Mouse (Mus musculus): ENCODE results near the gene Aco2. TPM values are rescaled to one million over a fixed set of nuclear protein-coding genes. Genes with fewer than 3 reads are reported as not detected.
"Not testable (repeated sequence)": the region's sequence is repeated elsewhere in the genome, so short reads cannot be mapped to it uniquely, and the experiment has no call there.

The Aco2 gene
- total RNA-seq, 2 experiments from 2014 or later: 420 to 427 TPM

- no peak; the same call in 1 of the 2 replicates for TF ChIP-seq CTCF (IDR thresholded peaks at IDR 0.05)
- no peak for DNase-seq (ENCODE audit: extremely low spot score in 1 of 2, low spot score in 2 of 2)
- Histone ChIP-seq H3K4me3 (no peak overlapping the region), H3K27ac (peak overlapping the region; percentile 40; the same call in 1 of the 2 replicates)
- intact Hi-C loops (cut with DNase I): no loop called here
These were observed 14.9 kb downstream of the Aco2 start for GRCm38 (mm10) chr15:81886795-81887550.

- DNase-seq (ENCODE audit: extremely low spot score in 1 of 2, low spot score in 2 of 2): no peak
- intact Hi-C loops (cut with DNase I): no loop called here
- Histone ChIP-seq H3K4me3 (no peak overlapping the region), H3K27ac (no peak overlapping the region; the same call in 1 of the 2 replicates)
- no peak for TF ChIP-seq CTCF (IDR thresholded peaks at IDR 0.05)
These were observed 17.1 kb downstream of the Aco2 start for GRCm38 (mm10) chr15:81889175-81889574.

- peak in 1 of 2 experiments; percentile 42 for DNase-seq (ENCODE audit: extremely low spot score in 1 of 2, low spot score in 2 of 2)
- intact Hi-C loops (cut with DNase I): no loop called here
- H3K27ac ChIP-seq: peak overlapping the region; percentile 81
These were observed 19.2 kb downstream of the Aco2 start for GRCm38 (mm10) chr15:81891140-81891802.

GRCm38 (mm10) chr15:81891822-81892580, 19.9 kb downstream of the Aco2 start:
- Histone ChIP-seq H3K4me3 (no peak overlapping the region), H3K27ac (peak overlapping the region; percentile 73)
- TF ChIP-seq CTCF (IDR thresholded peaks at IDR 0.05): no peak
- intact Hi-C loops (cut with DNase I): no loop called here
- DNase-seq (ENCODE audit: extremely low spot score in 1 of 2, low spot score in 2 of 2): no peak

More at GRCm38 (mm10) chr15:81891140-81891802, 19.2 kb downstream of the Aco2 start:
- no peak overlapping the region for H3K4me3 ChIP-seq
- no peak for TF ChIP-seq CTCF (IDR thresholded peaks at IDR 0.05)

GRCm38 (mm10) chr15:81894002-81894401, 21.9 kb downstream of the Aco2 start:
- DNase-seq (ENCODE audit: extremely low spot score in 1 of 2, low spot score in 2 of 2): no peak
- Histone ChIP-seq H3K4me3 (no peak overlapping the region), H3K27ac (no peak overlapping the region)
- intact Hi-C loops (cut with DNase I): no loop called here
- TF ChIP-seq CTCF (IDR thresholded peaks at IDR 0.05): no peak

- no peak for TF ChIP-seq CTCF (IDR thresholded peaks at IDR 0.05)
- no peak for DNase-seq (ENCODE audit: extremely low spot score in 1 of 2, low spot score in 2 of 2)
- Histone ChIP-seq H3K27ac (peak overlapping the region; percentile 76), H3K4me3 (no peak overlapping the region)
- intact Hi-C loops (cut with DNase I): no loop called here
These were observed 24.3 kb downstream of the Aco2 start for GRCm38 (mm10) chr15:81896407-81896806.

GRCm38 (mm10) chr15:81897607-81898285, 25.6 kb downstream of the Aco2 start:
- Histone ChIP-seq H3K4me3 (no peak overlapping the region), H3K27ac (peak overlapping the region; percentile 3; the same call in 1 of the 2 replicates)
- no peak for DNase-seq (ENCODE audit: extremely low spot score in 1 of 2, low spot score in 2 of 2)
- no peak for TF ChIP-seq CTCF (IDR thresholded peaks at IDR 0.05)
- intact Hi-C loops (cut with DNase I): no loop called here

GRCm38 (mm10) chr15:81898751-81899150, 26.6 kb downstream of the Aco2 start:
- peak overlapping the region; percentile 51 for H3K27ac ChIP-seq
- no peak for TF ChIP-seq CTCF (IDR thresholded peaks at IDR 0.05)
- DNase-seq (ENCODE audit: extremely low spot score in 1 of 2, low spot score in 2 of 2): no peak
- intact Hi-C loops (cut with DNase I): no loop called here
- H3K4me3 ChIP-seq: no peak overlapping the region

- peak; percentile 88 for TF ChIP-seq CTCF (IDR thresholded peaks at IDR 0.05)
- Histone ChIP-seq H3K4me3 (no peak overlapping the region), H3K27ac (no peak overlapping the region)
- DNase-seq (ENCODE audit: extremely low spot score in 1 of 2, low spot score in 2 of 2): peak; percentile 70 to 74
- intact Hi-C loops (cut with DNase I): loop anchor here (2.0 kb wide), 1 partner anchor 74 kb away; no protein-coding TSS in a partner anchor
These were observed 32.8 kb downstream of the Aco2 start for GRCm38 (mm10) chr15:81904939-81905338.

GRCm38 (mm10) chr15:81907953-81908352, 35.8 kb downstream of the Aco2 start:
- intact Hi-C loops (cut with DNase I): no loop called here
- Histone ChIP-seq H3K27ac (no peak overlapping the region), H3K4me3 (no peak overlapping the region)
- DNase-seq (ENCODE audit: extremely low spot score in 1 of 2, low spot score in 2 of 2): no peak
- no peak for TF ChIP-seq CTCF (IDR thresholded peaks at IDR 0.05)

- H3K27ac ChIP-seq; DNase-seq (ENCODE audit: extremely low spot score in 1 of 2, low spot score in 2 of 2); intact Hi-C loops (cut with DNase I); H3K4me3 ChIP-seq: not testable (repeated sequence)
- TF ChIP-seq CTCF (IDR thresholded peaks at IDR 0.05): peak; percentile 47
These were observed 36.7 kb downstream of the Aco2 start for GRCm38 (mm10) chr15:81908767-81909166.
